Mouse (Mus musculus) spleen, adult 2 months (tissue): Measurements from ENCODE around the gene 1700014D04Rik.

ENCODE experiments used
- CTCF ChIP-seq: fragments of 200-500 bp; IDR thresholded peaks from 2 replicates; pipeline ENCODE4 v1.5.1; 2011; ENCODE audit warnings: mild to moderate bottlenecking, inconsistent platforms; ENCODE audit not compliant: insufficient read depth, insufficient read length, insufficient replicate concordance; ENCODE audit errors: extremely low read depth
- POLR2A ChIP-seq: fragments of 200-500 bp; IDR thresholded peaks from 2 replicates; pipeline ENCODE4 v1.6.1; 2011; ENCODE audit warnings: low read depth, low read length, inconsistent platforms

DNA sequence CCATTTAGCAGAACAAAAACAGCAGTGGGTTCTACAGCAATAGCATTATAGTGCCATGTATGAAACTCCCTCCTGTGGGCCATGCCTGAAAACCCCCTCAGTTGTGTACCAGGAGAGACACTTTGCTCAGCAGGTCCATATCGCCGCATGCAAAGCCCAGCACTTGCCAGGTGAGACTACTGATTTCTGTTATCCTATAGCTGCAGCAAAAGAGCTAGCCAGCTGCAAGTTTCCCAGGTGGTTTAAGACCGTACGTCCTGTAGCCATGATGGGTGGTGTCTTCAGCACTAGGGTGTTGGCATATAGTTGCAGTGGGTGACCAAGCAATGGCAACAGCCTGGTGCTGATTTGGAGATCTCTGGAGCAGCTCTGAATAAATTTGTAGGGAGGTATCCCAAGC lies 7.2 kb downstream of the 1700014D04Rik start:
- TF ChIP-seq CTCF = no peak
- TF ChIP-seq POLR2A = no peak
